Mouse (Mus musculus) gastrocnemius, postnatal 10 days (tissue): ENCODE results near the gene Grik5. TPM values are rescaled to one million over a fixed set of nuclear protein-coding genes. Genes with fewer than 3 reads are reported as not detected.
"Not testable (repeated sequence)": the region's sequence is repeated elsewhere in the genome, so short reads cannot be mapped to it uniquely, and the experiment has no call there.

Experiments used
- DNase-seq: peaks from one replicate; pipeline ENCODE4 v3.0.0; 2021; ENCODE audit warnings: mixed read lengths
- total RNA-seq, 2 experiments: library from RNA; stranded (reverse); gene quantifications; 2 replicates each; pipeline ENCODE4 v1.2.3; 2021

Grik5 gene
- total RNA-seq, 2 experiments from 2014 or later: 7.2 to 11.0 TPM

- no peak for DNase-seq
Measured at GRCm38 (mm10) chr7:25079496-25080026, 7.4 kb upstream of the Grik5 start.

DNA sequence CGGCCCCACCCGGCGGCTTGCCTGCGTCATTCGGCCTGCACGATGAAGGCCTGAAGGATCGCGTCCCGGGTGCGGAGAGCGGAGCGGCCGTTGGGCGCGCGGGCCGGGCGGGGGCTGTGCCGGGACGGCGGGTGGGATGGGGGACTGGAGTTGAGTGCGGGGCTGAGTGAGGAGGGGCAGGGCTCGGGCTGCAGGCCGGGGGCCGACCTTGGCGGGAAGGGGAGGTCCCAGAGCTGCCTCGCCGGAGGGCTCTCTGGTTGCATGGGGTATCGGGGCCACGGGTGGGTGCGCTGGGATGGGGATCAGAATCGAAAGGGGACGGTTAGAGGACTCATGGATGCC lies 5.2 kb upstream of the Grik5 start:
- no peak for DNase-seq

- peak; percentile 92 for DNase-seq
Measured at GRCm38 (mm10) chr7:25076663-25077413, 4.7 kb upstream of the Grik5 start.

- no peak for DNase-seq
Measured at GRCm38 (mm10) chr7:25076296-25076662, 4.1 kb upstream of the Grik5 start.

GRCm38 (mm10) chr7:25073924-25074323 lies 1.8 kb upstream of the Grik5 start:
- no peak for DNase-seq

DNA sequence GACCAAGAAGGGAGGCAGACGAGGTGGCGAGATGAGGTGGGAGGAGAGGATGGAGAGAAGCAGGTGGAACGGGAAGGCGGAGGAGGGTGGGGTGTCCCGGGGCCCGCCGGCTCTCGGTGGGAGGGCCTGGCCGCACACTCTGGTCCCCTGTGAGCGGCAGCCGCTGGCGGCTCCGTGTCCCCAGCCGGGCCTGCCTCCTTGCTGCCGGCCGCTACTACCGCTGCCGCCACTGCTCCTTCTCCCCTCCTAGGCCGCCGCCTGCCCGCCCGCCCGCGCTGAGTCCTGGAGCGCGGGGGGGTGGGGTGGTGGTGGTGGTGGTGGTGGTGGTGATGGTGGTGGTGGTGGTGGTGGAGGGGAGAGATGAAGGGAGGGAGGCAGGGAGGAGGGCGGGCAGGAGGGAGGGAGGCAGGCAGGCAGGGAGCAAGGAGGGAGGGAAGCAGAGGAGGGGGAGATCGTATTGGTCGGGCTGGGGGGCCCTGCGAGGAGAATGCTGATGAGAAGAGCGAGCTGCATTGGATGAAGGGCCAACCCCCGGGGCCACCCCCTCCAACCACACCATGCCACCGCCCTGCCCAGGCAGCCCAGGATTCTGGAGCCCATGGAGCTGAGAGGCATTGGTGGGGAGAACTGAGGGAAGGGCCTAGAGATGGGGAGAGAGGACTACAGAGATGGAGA lies 707 bp upstream of the Grik5 start:
- peak; percentile 42 for DNase-seq

DNA sequence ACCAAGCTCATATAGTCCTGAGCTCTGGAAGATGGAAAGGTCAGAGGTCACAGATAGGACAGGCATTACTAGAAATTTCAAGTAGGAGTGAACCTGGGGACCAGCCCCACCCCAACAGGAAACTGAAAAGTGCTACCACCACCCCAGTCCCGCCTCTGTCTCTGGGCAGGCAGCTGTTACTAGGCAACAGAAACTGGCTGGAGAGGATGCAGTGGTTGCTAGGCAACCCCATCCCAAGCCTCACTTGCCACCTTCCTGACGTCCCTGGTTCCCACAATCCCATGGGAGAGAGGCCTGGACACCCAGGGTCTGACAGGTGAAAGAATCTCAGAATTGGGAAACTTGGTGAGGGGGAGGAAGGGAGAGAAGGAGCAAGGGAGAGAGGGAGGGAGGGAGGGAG lies 3.4 kb downstream of the Grik5 start:
- no peak for DNase-seq

DNA sequence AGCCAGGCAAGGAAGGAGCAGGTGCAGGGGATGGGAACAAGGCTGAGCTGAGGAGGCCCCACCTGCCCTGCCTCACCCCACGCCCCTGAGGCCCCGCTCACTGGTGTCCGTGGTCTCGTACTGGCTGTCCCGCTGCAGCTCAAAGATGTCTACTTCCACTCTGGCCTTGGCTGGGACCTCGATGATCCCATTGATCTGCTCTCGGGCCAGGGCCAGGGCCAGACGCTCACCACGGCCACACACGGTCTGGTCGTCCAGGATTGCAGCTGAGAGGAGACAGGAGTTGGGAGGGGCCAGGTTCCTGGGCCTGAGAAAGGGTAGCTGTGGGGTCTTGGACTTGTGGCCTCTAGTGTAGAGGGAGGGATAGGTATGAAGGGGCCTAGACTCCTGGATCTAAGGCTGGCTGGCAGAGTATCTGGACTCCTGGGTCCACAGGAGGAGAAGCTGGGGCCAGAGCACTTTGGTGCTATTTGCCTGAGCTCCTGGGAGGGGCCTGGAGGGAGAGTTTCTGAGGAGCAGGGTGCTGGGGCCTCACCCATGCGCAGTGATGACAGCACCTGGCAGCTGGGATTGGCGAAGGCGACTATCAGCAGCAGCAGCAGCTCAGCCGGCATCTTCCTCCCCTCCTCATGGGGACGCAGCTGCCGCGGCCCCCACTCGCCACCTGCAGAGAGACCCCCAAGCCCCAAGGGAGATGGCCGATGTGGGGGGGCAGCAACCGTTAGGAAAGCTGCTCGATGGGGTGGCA lies 4.1 kb downstream of the Grik5 start:
- DNase-seq: no peak

GRCm38 (mm10) chr7:25067338-25067737 lies 4.8 kb downstream of the Grik5 start:
- no peak for DNase-seq

- no peak for DNase-seq
Measured at GRCm38 (mm10) chr7:25063900-25064299, 8.2 kb downstream of the Grik5 start.

- no peak for DNase-seq
Measured at GRCm38 (mm10) chr7:25063346-25063745, 8.8 kb downstream of the Grik5 start.

GRCm38 (mm10) chr7:25058836-25059235 lies 13.3 kb downstream of the Grik5 start:
- no peak for DNase-seq

- no peak for DNase-seq
Measured at GRCm38 (mm10) chr7:25058394-25058793, 13.8 kb downstream of the Grik5 start.

- no peak for DNase-seq
Measured at GRCm38 (mm10) chr7:25057888-25058287, 14.3 kb downstream of the Grik5 start.

- DNase-seq: no peak
Measured at GRCm38 (mm10) chr7:25056951-25057350, 15.2 kb downstream of the Grik5 start.

DNA sequence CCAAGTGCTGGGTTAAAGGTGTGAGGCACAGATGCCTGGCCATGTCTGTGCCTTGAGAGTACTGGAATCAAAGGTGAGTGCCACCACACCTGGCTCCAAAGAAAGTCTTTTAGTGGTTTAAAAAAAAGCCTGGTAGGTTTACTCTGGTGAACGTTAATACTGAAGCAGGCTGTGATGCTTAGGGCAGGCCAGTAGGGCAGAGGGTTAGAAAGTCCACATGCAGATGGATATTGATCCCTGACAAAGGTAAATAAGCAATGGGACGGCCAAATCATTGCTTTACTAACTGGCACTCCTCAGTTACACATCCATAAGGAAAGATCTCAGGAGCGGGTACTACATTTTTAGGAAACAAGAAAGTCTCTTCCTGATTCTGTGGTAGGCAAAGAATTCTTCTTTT lies 19.6 kb downstream of the Grik5 start:
- no peak for DNase-seq

DNA sequence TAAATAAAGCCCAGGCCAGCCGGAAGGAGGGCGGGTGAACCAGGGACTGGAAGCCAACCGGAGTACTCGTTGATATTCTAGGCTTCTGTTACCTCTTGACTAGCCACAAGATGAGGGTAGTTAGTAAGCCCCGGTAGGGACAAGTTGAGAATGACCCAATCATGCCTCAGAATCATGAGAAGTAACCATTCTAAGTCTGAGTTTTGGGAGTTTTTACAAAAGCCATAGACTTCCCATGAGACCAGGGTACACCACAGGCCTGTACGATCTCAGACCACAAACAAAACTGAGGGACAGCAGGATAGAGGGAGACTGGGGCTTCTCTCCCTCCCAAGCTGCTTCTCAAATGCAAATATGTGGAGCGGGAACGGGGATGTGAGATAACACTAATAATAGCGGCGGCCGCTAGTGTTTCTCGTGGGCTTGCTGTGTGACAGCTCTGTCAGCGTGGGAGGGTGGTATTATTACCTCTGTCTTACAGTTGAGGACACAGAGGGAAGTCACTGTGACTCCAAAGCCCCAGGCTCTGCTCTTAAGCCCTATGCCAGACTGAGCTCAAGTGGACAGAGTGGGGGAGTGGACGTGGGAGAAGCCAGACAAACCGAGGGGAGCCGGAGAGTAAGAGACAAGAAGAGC lies 22.7 kb downstream of the Grik5 start:
- no peak for DNase-seq

- DNase-seq: no peak
Measured at GRCm38 (mm10) chr7:25047363-25047762, 24.8 kb downstream of the Grik5 start.

GRCm38 (mm10) chr7:25044599-25044998 lies 27.5 kb downstream of the Grik5 start:
- not testable (repeated sequence) for DNase-seq

- DNase-seq: no peak
Measured at GRCm38 (mm10) chr7:25041921-25042320, 30.2 kb downstream of the Grik5 start.

GRCm38 (mm10) chr7:25035916-25036315 lies 36.2 kb downstream of the Grik5 start:
- DNase-seq: peak; percentile 77

DNA sequence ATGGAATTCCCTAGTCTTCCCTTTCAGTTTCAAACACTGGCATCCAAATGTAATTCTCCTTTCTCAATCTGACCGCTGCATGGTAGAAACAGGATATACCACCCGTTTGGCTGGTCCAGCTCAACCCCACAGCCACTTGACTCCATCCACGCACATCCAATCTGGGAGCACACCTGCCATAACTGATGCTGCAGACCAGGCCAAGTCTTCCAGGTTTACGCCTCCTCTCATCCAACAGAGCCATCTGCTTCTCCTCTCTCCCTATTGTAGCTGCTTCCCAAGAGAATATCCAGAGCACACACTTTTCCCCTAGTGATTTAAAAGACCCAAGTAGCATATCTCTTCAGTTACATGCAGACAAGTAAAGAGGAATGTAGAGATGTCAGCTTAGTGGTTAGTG lies 37.4 kb downstream of the Grik5 start:
- no peak for DNase-seq

- DNase-seq: no peak
Measured at GRCm38 (mm10) chr7:25031528-25031927, 40.6 kb downstream of the Grik5 start.
